Mouse (Mus musculus) heart, embryonic 14.5 days (tissue): Measurements from ENCODE around the gene Sh3d19. TPM values are rescaled to one million over a fixed set of nuclear protein-coding genes. Genes with fewer than 3 reads are reported as not detected.

ENCODE experiments used
- ATAC-seq: fragments of 200-750 bp; cut with Nextera tagmentation; 2 replicates; pipeline ENCODE4 v1.8.0; 2017; ENCODE audit warnings: low read depth, moderate TSS enrichment; ENCODE audit not compliant: insufficient number of reproducible peaks, insufficient read depth, low FRiP score
- H3K27ac ChIP-seq, 2 experiments: fragments of 200-500 bp in 1 of 2; fragments of 300-500 bp in 1 of 2; sonication (generic) in 1 of 2; replicated peaks in 1 of 2; 2 replicates each; pipeline ENCODE4 v1.5.1; 2012 to 2014; ENCODE audit warnings: low read depth in 2 of 2, low read length in 2 of 2, control low read depth in 1 of 2, mild to moderate bottlenecking in 1 of 2, mixed read lengths in 1 of 2; ENCODE audit not compliant: control insufficient read depth in 1 of 2, insufficient read depth in 1 of 2
- H3K27me3 ChIP-seq: fragments of 300-500 bp; sonication (generic); 2 replicates; pipeline ENCODE4 v1.6.1; 2014; ENCODE audit warnings: mild to moderate bottlenecking, low read length, control low read depth; ENCODE audit not compliant: control insufficient read depth, insufficient read depth
- H3K36me3 ChIP-seq: fragments of 300-500 bp; sonication (generic); 2 replicates; pipeline ENCODE4 v1.6.1; 2014; ENCODE audit warnings: mild to moderate bottlenecking, control low read depth, low read length, mixed read lengths; ENCODE audit not compliant: control insufficient read depth, insufficient read depth
- H3K4me1 ChIP-seq, 2 experiments: fragments of 200-500 bp in 1 of 2; fragments of 300-500 bp in 1 of 2; sonication (generic) in 1 of 2; 2 replicates each; pipeline ENCODE4 v1.6.1; 2012 to 2014; ENCODE audit warnings: low read length in 2 of 2, control low read depth in 1 of 2, mixed read lengths in 1 of 2; ENCODE audit not compliant: control insufficient read depth in 2 of 2, insufficient read depth in 2 of 2
- H3K4me2 ChIP-seq: fragments of 300-500 bp; sonication (generic); 2 replicates; pipeline ENCODE4 v1.6.1; 2014; ENCODE audit warnings: mild to moderate bottlenecking, low read length
- H3K4me3 ChIP-seq, 2 experiments: fragments of 200-500 bp in 1 of 2; fragments of 300-500 bp in 1 of 2; sonication (generic) in 1 of 2; 2 replicates each; pipeline ENCODE4 v1.5.1; 2012 to 2014; ENCODE audit warnings: low read length in 2 of 2, mild to moderate bottlenecking in 2 of 2, control low read depth in 1 of 2, low read depth in 1 of 2, moderate library complexity in 1 of 2; ENCODE audit not compliant: control insufficient read depth in 1 of 2, insufficient read depth in 1 of 2
- H3K9ac ChIP-seq: fragments of 300-500 bp; sonication (generic); 2 replicates; pipeline ENCODE4 v1.6.1; 2014; ENCODE audit warnings: mild to moderate bottlenecking, low read length
- H3K9me3 ChIP-seq: fragments of 300-500 bp; sonication (generic); 2 replicates; pipeline ENCODE4 v1.6.1; 2016; ENCODE audit warnings: low read length, control low read depth; ENCODE audit not compliant: control insufficient read depth
- WGBS: fragments of 180-500 bp; shearing (Covaris S2); extraction: QIAGEN DNeasy Blood & Tissue Kit; methylation state at CpG from one replicate; pipeline ENCODE4 v1.1.7; 2014; 5-methylcytosine and 5-hydroxymethylcytosine counted together
- polyA plus RNA-seq: library from polyadenylated mRNA; unstranded; fragments of >200 nt; fragmentation: Nextera tagmentation; extraction: Ambion mirVana; gene quantifications from 2 replicates; pipeline ENCODE4 v1.2.1, GENCODE M21; 2014

The Sh3d19 gene
- polyA plus RNA-seq, 1 experiment from 2014 or later: 17.6 TPM

- Histone ChIP-seq H3K4me1 (peaks cover 0 to 11% of the 10 kb centered on the region in 2 experiments; a peak in 3 of 4 replicates), H3K9me3 (no peaks in the 10 kb centered on the region), H3K4me2 (peak overlapping the region; percentile 46), H3K9ac (no peak overlapping the region), H3K27ac (no peak overlapping the region), H3K36me3 (peaks cover 37% of the 10 kb centered on the region), H3K4me3 (no peak overlapping the region), H3K27me3 (no peaks in the 10 kb centered on the region)
- ATAC-seq: no peak
- 32% methylated on average over 6 of the region's 6 CpGs for WGBS
Observed at GRCm38 (mm10) chr3:86142934-86143317, 172.0 kb downstream of the Sh3d19 start.

DNA sequence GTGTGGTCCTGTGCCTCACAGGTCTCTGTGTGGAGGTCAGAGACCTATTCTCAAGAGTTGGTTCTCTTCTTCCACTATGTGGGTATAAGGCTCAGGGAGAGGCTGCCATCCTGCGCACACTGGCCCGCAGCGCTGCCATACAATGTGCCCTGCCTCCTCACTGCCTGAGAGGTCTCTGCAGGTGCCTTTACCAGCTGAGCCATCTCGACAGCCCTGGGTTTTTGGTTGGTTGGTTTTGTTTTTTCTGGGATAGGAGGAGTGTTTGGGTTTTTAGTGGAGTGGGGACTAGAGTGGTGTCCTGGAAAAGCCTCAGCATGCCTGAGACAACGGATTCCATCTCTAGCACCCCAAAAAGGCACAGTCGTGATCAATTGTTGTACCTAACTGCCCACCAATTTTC is 172.4 kb downstream of the Sh3d19 start:
- Histone ChIP-seq H3K36me3 (peaks cover 33% of the 10 kb centered on the region), H3K27ac (no peak overlapping the region), H3K9ac (no peak overlapping the region), H3K9me3 (no peaks in the 10 kb centered on the region), H3K27me3 (no peaks in the 10 kb centered on the region), H3K4me2 (no peak overlapping the region), H3K4me1 (peaks cover 0 to 11% of the 10 kb centered on the region in 2 experiments; a peak in 3 of 4 replicates), H3K4me3 (no peak overlapping the region)
- WGBS: 88% methylated on average over 6 of the region's 6 CpGs
- ATAC-seq: no peak

GRCm38 (mm10) chr3:86149063-86149462 is 178.2 kb downstream of the Sh3d19 start:
- Histone ChIP-seq H3K36me3 (no peaks in the 10 kb centered on the region), H3K4me2 (no peak overlapping the region), H3K27ac (no peak overlapping the region), H3K4me1 (no peaks in the 10 kb centered on the region), H3K9me3 (no peaks in the 10 kb centered on the region), H3K4me3 (no peak overlapping the region), H3K27me3 (no peaks in the 10 kb centered on the region), H3K9ac (no peak overlapping the region)
- ATAC-seq: no peak
- WGBS: 72% methylated on average over 6 of the region's 6 CpGs

DNA sequence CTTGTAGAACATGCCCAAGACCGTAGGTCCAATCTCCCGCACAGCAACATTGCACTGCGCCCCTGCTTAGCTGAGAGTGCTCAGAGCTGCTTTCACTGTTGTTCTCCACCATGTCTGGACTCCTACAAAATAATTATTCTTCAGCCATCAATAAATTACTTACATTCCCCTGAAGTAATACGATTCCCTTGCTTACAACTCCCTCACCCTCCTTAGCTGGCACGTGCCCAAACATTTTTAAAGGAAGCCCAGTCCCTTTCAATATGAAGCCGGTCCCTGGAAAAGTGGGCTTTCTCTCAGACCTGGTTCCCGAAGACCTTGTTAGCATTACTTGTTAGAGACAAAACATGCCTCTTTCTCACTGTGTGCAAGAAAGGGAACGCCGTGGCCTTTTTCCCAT is 178.6 kb downstream of the Sh3d19 start:
- no peak overlapping the region for H3K9ac ChIP-seq
- H3K27ac ChIP-seq: no peak overlapping the region
- H3K4me1 ChIP-seq: no peaks in the 10 kb centered on the region
- H3K9me3 ChIP-seq: no peaks in the 10 kb centered on the region
- ATAC-seq: no peak
- H3K27me3 ChIP-seq: no peaks in the 10 kb centered on the region
- no peak overlapping the region for H3K4me2 ChIP-seq
- H3K36me3 ChIP-seq: no peaks in the 10 kb centered on the region
- 79% methylated on average over 9 of the region's 9 CpGs for WGBS
- no peak overlapping the region for H3K4me3 ChIP-seq

DNA sequence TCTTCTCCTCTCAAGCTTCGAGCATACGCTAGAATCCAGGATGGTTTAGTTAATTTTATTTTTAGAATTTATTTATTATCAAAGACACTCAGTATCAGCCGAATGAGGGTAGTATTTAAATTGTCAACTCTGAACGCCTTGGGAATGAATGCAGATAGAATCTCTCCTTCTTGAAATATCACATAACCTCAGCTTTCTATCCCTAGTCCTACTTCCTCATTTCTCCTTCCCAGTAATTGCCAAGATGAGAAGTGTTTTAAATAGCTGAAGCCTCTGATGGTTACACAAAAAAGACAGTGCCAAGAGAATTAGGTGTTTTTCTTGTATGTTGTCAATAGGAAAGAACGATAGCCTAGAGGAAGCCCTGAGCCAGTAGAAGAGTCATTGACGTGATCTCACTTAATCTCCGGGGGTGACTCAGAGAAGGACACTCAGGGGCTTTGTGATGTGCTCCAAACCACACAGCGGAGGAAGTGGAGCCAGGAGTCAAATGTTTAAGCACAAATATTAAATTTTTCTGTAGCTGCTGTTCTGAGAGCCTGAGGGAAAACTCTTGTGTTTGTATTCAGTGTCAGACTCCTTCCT is 198.0 kb downstream of the Sh3d19 start:
- Histone ChIP-seq H3K27ac (no peak overlapping the region), H3K4me1 (no peaks in the 10 kb centered on the region), H3K4me2 (no peak overlapping the region), H3K9ac (no peak overlapping the region), H3K27me3 (no peaks in the 10 kb centered on the region), H3K36me3 (no peaks in the 10 kb centered on the region), H3K4me3 (no peak overlapping the region), H3K9me3 (no peaks in the 10 kb centered on the region)
- 71% methylated on average over 8 of the region's 8 CpGs for WGBS
- no peak for ATAC-seq

DNA sequence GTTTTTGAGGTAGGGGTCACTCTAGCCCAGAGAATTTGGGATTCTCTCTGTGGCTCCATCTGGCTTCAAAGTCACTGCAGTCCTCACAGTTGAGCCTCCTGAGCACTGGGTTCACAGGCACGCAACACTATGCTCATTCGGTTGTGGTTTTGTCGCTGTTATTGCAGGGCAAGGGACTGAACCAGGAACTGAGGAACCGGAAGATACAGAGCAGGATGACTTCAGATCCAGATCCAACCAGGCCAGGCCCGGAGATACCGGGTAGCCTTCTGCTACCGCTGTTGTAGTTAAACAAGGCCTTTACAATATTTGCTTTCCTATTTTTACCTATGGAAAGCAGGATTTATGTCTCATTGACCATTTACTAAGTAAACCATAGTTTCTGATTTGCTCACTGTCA is 208.8 kb downstream of the Sh3d19 start:
- Histone ChIP-seq H3K4me2 (no peak overlapping the region), H3K27ac (no peak overlapping the region), H3K27me3 (no peaks in the 10 kb centered on the region), H3K4me3 (no peak overlapping the region), H3K9me3 (no peaks in the 10 kb centered on the region), H3K36me3 (no peaks in the 10 kb centered on the region), H3K9ac (no peak overlapping the region), H3K4me1 (no peaks in the 10 kb centered on the region)
- no peak for ATAC-seq
- 86% methylated on average over 7 of the region's 7 CpGs for WGBS

Other genes starting within 250 kb of the Sh3d19 start
- 7.4 TPM in 2 replicates for gene Fam160a1, start 153.8 kb upstream of the Sh3d19 start, polyA plus RNA-seq
- 2.2 and 2.4 TPM in 2 replicates for gene Glt28d2, start 83.6 kb upstream of the Sh3d19 start, polyA plus RNA-seq
- 12.3 and 19.4 TPM in 2 replicates for gene Gm37240, start 83.6 kb upstream of the Sh3d19 start, polyA plus RNA-seq
- not detected in 2 replicates for gene Prss48, start 31.4 kb downstream of the Sh3d19 start, polyA plus RNA-seq
- gene Rps3a1, start 171.6 kb downstream of the Sh3d19 start, polyA plus RNA-seq: 819 and 883 TPM in 2 replicates